Mouse (Mus musculus) kidney, adult 9 months (tissue): ENCODE data around the gene Nrbf2.
A peak's percentile ranks its signal among the peaks of the same experiment; 100 is the strongest.

ENCODE experiments used
- DNase-seq: peaks from one replicate; pipeline ENCODE4 v3.0.0; 2022

Gene Nrbf2

DNA sequence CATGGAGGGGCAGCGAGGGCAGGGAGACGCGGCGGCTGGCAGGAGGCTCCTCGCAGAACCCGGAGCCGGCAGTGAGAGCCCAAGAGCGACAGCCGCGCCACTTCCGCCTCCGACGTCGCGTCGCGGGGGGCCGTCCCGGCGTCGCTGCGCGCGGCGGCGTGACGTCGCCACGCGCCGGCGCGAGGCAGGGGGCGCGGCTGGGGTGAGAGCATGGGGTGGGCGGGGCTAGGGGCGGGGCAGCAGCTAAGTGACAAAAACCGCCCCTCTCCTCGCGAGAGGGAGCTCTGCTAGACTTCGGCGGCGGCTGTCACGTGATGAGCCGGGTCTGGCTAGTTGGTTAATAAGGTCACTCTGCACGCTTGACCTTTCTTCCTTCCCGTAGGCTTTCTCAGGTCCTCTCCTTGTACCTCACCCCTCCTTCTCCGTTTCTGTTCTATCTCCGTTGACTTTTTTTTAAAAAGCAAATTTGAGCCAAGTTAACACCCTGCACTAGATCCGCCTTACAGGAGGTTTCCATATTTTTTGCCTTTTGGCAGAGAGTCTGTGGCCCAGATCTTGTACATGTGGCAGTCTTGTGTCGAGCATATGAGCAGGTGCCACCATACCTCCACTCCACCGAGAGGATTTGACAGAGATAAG, at the start of gene Nrbf2:
Gene Nrbf2 (minus strand): TSS at position 130 of the 639 bp plus-strand sequence.
- peak; percentile 97 for DNase-seq

DNA sequence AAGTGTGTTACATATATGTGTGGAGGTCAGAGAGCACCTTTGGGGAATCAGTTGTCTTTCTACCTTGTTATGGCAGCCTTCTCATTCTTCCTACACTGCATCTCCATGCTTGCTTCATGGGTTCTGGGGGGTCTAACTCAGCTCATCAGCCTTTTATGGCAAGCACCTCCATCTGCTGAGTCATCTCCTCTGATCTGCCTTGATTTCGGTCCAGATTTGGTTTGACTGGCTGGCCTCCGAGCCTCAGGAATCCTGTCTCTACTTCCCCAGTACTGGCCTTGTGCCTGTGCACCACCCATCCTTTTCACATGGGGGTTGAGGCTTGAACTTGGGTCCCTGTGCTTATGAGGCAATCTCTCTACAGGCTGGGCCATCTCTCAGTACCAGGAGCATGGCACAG, 45.5 kb upstream of the Nrbf2 start:
- no peak for DNase-seq

DNA sequence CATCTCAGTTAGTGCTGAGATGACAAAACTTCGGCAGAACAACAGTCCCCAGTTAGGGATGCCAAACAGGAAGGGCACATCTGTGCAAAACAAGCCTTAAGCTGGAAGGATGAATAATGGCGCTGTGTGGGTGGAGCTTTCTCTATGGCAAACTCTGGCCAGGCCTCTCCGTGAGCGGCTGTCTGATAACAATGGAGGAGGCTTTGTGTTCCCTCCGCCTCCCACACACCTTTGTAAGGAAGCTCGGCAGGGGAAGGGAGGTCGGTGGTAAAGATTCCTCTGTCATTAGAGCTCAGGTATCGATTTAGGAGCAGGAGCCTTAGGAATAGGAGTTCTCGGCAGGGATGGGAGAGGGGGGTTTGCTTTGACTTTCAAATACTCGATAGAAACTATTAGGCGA, 44.6 kb upstream of the Nrbf2 start:
- no peak for DNase-seq

DNA sequence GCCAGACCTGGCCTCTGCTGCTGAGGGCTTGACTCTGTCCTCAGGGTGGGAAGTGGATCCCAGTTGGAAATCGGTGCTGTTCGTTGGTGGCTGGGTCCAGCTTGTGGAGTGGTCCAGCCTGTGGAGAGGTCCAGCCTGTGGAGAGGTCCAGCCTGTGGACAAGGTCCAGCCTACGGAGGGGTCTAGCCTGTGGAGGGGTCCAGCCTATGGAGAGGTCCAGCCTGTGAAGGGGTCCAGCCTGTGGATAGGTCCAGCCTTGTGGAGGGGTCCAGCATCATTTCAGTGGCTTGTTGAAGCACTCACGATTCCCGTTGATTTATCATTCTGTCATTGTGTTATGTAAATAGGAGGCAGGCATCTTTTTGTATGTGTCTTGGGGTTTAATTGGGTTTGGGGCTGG, 43.1 kb upstream of the Nrbf2 start:
- no peak for DNase-seq

DNA sequence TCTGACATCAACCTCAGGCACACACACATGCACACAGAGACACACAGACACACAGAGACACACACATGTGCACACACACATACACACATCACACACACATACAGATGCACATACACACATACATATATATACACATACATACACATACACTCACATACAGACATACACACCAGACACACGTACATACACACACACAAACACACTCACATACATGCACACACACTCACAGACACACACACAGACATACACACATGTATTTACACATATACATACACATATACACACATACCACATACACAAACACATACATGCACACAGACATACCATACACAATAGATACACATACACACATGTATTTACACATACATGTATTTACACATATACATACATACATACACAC, 38.9 kb upstream of the Nrbf2 start:
- DNase-seq, result no peak

DNA sequence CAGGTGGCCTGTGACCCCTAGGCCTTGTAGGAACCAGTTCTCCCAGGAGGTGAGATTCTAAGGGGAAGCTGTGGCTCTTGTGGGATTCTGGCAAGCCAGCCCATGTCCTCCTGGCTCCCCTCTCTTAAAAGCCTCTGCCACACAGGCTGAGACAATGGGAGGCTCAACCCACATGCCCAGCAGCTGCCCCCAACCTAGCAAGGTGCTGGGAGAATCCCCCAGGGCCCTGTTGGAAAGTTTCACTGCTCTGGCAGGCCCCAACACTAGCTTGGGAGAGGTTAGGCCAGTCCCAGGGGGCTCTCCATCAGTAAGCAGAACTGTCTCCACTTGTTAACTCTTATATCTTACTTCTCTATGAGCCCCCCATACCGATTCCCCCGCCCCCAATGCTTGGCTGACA, 36.3 kb upstream of the Nrbf2 start:
- no peak for DNase-seq

DNA sequence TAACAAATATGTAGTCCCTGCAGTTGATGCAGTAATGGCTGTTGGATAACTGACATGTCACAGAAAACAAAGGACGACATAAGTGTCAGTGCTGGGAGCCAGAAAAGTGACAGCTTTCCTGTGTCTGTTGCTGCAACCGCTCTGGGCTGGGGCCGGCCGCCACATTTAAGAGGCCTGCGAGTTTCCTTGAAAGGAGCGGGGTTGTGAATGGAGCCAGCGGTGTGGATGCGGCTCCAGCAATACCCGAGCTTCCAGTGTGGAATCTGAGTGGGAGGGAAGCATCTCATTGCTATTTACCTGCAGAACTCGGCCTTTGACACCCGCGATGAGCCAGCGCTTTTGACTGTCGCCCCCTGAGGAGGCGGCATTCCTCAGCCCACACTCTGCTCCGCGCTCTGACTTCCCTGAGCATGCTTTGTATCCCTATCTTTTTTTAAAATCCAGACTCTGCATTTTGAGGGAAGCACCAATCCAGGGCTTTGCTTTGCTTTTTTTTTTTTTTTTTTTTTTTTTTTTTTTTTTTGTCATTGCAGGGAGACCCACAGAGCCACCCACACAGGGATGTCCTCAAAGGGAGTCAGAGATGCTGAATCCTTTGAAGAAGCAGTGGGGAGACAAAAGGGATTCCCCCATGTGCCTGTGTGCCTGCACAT, 35.2 kb upstream of the Nrbf2 start:
- no peak for DNase-seq

DNA sequence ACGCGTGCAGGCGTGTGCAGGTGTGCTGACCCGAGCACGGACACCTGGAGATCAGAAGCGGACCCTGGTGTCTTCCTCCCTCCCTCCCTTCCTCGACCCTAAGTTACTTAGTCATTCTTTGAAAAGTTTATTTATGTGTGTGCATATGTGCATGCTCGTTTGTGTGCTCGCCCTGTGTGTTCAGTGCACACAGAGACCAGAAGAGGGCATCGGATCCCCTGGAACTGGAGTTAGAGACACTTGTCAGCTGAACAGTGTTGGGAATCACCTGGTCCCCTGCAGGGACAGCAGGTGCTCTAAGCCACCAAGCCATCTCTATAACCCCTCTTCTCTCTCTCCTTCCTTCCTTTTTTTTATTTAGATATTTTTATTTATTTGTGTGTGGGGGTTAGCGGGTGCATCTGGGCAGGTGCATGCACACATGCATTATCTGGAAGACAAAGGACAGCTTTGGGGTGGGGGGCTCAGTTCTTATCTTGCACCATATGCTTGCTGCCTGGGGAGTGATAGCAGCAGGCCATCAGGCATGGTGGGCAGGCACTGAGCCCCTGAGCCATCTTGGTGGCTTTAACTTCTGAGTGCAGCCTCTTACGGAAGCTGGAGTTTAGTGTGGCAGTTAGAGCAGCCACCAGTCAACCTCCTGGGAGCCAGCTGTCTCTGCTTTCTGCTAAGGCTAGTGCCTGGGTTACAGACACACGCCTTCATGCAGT, 34.1 kb upstream of the Nrbf2 start:
- no peak for DNase-seq

DNA sequence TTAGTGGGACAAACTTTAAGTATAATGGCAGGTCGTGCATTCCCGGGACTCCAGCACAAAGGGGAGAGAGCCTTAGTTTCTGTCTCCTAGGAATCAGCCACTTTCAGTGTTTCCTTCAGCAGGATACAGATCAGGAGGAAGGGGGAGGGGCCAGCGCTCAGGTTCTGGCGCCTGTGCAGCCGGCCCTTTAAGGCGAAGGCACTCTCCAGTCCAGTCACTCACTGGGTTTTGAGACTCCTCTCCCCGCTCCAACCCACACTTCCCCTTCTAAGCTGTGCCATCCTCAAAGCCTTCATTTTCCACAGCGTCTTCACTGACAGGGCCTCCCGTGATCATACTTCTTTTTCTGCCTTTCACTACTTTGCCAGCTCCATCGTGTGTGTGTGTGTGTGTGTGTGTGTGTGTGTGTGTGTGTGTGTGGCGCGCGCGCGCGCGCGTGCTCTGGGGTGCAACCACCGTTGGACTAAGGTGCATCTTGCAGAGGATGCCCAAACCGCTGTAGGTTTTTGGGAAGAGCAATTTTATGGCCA, 32.9 kb upstream of the Nrbf2 start:
- peak; percentile 28 for DNase-seq

DNA sequence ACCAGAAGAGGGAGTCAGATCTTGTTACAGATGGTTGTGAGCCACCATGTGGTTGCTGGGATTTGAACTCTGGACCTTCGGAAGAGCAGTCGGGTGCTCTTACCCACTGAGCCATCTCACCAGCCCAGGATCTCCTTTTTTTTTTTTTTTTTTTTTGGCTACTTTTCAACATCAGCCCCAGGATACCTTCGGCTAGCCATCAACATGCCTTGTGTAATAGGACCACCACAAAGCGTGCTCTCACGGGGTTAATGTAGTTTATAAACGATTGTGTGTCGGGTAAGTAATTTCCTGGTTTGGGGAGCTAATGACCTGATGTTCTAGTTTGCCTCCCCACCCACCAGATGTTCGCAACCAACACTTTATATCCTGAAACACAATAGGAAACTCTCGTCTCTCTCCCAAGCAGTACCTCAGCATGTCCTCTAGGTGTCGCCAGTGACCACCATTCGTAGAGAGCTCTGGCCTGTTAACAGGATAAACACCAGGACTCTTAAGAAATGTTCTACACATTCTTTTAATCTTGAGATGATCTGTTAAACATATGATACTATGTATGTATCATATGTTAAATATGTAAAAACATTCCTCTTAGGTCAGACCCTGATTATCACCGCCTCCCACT, 29.8 kb upstream of the Nrbf2 start:
- peak; percentile 53 for DNase-seq

DNA sequence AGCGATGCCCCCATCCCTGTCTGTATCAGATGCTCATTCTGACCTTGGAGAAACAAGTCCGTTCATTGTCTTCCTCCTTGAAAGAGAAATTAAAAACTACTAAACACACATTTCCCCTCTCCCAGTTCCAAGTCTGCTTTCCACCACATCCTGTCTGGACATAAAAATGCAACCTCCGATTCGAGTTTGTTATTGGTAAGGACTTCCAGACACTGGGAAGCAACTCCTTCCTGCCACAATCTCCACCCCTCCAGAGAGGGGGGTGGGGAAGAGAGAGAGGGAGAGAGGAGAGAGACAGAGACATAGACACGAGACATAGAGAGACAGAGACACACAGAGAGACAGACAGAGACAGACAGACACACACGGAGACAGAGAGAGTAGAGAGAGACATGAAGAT, 27.4 kb upstream of the Nrbf2 start:
- DNase-seq, result no peak

DNA sequence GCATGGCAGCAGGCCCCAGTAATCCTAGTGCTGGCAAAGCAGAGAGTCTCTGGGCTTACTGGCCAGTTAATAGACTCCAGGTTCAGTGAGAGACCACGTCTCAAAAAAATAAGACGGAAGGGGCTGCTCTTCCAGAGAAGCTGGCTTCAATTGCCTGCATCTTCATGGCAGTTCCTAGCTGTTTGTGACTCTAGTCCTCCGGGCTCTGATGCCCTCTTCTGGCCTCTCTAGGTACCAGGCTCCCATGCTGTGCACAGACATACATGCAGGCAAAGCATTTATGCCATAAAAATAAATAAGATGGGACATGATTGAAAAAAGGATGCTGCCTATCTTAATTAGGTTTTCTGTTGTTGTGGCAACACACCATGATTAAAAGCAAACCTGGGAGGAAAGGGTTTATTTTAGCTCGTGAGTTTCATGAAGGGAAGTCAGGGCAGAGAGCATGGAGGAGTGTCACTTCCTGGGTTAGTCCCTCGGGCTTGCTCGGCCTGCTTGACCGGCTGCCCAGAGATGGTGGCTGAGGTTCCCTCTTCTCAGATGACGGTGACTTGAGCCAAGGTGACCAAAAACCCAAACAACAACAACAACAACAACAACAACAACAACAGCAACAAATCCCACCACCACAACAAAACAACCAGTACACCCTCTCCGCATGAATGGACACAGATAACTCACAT, 26.3 kb upstream of the Nrbf2 start:
- DNase-seq, result peak; percentile 81

DNA sequence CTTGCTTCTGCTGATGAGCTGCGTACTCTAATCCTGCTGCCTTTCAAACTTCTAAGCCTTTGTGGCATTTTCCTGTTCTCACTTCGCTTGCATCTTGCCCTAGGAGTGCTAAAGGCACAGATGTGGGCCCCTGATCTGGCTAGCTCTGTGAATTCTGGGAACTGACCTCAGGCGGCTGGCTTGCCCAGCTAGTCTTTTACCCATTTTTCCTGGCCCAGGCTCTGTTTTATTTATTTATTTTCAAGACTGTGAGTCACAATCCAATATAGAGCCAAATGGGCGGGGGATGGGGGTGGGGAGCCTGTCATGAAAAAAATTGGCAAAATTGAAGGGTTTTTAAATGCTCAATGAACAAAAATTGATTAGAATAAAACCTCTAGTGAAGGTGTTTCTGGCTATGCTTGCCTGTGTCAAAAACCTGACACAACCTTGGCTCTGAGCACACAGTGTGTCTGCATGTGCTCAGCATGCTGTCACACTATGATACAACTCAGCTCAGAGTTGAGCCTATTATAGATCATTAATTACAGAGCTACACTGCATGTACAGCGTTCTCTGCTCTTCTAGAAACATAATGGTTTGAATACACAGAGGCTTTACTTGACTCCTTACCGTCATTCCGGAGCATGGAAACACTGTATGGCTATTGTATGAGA, 24.5 kb upstream of the Nrbf2 start:
- DNase-seq, result no peak

DNA sequence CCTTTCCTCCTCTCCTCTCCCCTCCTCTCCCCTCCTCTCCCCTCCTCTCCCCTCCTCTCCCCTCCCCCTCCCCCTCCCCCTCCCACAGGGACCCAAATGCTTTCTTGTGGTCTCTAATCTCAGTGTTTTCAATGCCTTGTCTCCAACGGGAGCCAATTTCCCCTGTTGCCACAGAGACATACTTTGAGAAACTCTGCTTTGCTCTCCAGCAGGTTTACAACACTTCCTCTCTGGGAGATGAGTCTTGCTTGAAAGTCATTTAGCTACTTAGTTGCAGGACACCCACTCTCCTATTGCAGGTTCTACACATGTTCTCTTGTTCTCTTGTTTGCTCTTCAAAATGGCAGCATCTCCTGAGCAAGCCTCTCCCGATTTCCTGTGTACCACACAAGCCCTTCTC, 17.2 kb upstream of the Nrbf2 start:
- no peak for DNase-seq

DNA sequence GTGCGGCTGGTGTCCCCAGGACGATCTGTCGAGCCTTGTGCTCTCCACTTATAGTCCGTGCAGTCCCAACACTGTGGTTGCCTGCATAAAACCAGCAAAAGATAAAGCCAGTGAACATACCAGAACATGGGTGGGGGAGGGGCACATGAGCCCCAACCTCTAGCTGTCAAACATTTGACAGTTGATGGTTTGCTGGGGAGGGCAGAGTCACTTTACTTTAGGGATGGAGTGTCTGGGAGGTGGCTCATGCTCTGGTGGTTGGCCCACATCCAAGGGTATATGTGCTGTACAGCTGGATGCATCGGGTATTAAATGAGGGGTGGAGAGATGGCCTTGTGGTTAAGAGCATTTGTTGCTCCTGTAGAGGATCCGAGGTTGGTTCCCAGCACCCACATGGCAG, 15.9 kb upstream of the Nrbf2 start:
- DNase-seq, result no peak

DNA sequence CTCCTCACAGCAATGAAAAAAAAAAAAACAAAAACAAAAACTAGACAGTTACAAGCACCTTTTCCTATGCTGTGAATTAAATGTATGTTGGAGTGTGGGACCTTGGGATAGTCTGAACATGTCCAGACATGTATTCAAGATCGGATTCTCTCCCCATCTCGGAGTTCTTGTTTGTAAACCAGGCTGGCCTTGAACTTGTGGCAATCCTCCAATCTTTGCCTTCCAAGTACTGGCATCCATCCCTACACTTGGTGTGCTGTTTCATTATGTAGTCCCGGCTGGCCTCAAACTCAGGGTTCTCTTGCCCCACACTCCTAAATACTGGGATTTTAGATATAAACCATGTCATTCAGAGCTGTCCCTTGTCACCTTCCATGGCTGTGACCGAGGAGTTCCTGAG, 14.2 kb upstream of the Nrbf2 start:
- no peak for DNase-seq

DNA sequence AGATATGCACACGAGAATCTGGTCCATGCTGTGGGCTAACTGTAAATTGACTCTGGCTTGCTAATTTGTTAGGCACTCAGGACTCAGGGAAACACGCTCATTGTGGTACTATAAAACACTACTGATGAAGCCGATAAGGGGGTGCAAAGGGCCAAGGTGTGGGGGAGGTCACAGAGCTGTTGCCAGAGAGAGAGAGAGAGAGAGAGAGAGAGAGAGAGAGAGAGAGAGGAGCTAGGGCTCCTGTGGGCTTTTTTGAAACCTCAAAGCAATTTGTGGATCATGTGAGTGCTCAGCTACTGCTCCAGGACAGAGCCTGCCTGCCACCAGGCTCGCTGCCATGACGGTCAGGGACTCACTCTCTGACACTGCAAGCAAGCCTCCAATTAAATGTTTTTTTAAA, 13.8 kb upstream of the Nrbf2 start:
- no peak for DNase-seq

DNA sequence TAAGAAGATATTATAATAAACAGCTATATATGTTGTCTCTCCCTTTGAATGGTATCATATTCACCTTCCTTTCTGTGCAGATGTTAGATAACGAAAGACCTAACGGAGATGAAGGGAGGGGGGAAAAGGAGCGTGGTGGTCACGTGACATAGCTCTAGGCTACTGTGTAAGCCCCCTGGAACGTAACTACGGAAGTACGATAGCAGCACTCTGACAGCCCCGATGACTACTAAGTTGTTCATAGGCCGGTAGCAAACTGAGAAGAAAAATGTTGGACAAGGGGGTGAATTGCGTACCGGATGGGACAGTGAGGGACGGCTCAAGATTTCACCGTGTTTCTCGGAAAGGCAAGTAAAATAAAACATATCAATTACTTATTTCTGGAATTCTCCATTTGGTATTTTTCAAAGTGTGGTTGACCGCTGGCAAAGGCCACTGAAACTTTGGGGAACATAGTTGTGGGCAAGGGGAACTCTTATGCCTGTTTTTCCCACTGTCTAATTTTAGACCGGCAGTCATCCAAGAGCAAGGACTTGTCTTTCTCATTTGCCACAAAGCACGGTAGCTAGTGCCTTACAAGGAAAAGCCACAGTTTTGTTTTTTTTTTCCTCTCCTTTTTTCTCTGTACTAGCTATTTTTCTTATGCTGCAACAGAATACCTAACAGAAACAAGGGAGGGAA, 12.2 kb upstream of the Nrbf2 start:
- no peak for DNase-seq

DNA sequence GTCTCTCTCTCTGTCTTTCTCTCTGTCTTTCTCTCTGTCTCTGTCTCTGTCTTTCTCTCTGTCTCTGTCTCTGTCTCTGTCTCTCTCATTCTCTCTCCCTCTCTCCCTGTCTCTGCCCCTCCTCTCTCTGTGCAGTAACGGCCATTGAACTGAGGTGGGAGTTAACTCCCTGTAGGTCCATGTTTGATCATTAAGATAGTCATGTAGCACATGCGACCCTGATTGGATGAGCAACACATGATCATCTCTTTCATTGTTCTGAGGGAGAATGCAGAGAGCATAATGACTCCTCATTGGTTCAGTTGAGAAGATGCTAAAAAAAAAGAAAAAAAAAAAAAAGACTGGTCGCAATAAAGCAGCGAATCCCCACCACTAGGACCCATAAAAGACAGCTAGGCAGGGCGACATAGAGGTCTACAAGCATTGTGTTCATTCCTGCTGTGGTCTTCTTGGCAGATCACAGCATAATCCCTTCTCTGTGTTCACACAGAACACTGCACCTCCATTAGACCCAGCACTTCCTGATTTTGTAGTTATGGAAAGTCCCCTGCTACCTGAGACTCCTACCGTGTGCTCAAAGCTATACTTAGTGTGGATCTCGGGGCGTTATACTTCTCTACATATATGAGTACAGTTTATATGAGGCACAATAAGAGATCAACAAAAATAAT, 11.5 kb upstream of the Nrbf2 start:
- DNase-seq, result no peak

DNA sequence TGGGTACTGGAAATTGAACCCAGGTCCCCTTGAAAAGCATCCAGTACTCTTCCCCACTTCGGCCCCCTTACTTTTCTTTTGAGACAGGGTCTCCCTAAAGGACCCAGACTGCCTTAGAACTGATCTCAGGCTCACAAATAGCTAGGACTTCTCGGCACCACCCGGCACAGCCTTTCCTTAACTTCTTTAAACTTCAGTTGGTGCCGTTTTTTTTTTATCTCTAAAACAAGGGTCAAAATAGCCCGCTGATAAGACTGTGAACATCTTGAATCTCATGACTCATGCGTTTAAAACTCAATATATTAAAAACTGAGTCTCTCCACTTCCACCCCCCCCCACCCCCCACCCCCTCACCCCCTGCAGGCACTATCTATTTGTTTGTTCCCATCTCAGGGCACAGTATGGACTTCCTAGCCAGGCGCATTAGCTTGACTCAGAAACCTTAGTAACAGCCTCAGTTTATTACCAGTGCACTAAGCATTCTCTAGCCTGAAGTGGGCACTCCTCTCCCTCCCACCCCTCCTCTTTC, 10.9 kb upstream of the Nrbf2 start:
- DNase-seq, result no peak

DNA sequence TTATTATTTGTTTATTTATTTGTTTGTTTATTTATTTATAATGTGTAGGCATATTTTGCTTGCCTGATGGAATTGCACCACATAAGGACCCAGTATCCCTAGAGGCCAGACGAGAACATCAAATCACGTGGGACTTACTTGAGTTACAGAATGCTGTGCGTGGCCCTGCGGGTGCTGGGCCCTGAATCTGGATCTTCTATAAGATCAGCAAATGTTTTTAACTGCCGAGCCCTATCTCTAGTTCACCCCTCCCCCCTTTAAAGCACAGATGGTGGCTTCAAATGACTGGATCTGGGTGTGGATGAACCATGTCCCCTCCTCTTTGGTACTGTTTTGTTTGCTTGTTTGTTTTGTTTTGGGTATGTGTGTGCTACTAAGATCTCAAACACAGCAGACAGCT, 10.2 kb upstream of the Nrbf2 start:
- DNase-seq, result no peak
